Mouse (Mus musculus) limb, embryonic 10.5 days (tissue): ENCODE data around the gene Tpcn2. TPM values are rescaled to one million over a fixed set of nuclear protein-coding genes. Genes with fewer than 3 reads are reported as not detected.

ENCODE experiments used
- DNase-seq: peaks from one replicate; pipeline ENCODE4 v3.0.0-alpha.2; 2017; ENCODE audit warnings: low spot score
- H3K27ac ChIP-seq: fragments of 300-500 bp; sonication (generic); 2 replicates; pipeline ENCODE4 v1.5.1; 2016; ENCODE audit warnings: mild to moderate bottlenecking
- H3K27me3 ChIP-seq: fragments of 300-500 bp; sonication (generic); 2 replicates; pipeline ENCODE4 v1.6.1; 2016; ENCODE audit warnings: low read depth, mild to moderate bottlenecking; ENCODE audit not compliant: poor library complexity, severe bottlenecking
- H3K36me3 ChIP-seq: fragments of 300-500 bp; sonication (generic); 2 replicates; pipeline ENCODE4 v1.6.1; 2016; ENCODE audit warnings: mild to moderate bottlenecking, moderate library complexity
- H3K4me1 ChIP-seq: fragments of 300-500 bp; sonication (generic); 2 replicates; pipeline ENCODE4 v1.6.1; 2016
- H3K4me3 ChIP-seq: fragments of 300-500 bp; sonication (generic); 2 replicates; pipeline ENCODE4 v1.5.1; 2016; ENCODE audit warnings: mild to moderate bottlenecking, moderate library complexity
- H3K9me3 ChIP-seq: fragments of 300-500 bp; sonication (generic); replicated peaks from 2 replicates; pipeline ENCODE4 v1.6.1; 2016; ENCODE audit warnings: mild to moderate bottlenecking
- WGBS: fragments of 180-500 bp; shearing (Covaris S2); methylation state at CpG from one replicate; pipeline ENCODE4 v1.1.7; 2016; 5-methylcytosine and 5-hydroxymethylcytosine counted together
- polyA plus RNA-seq: library from polyadenylated mRNA; unstranded; fragments of >200 nt; fragmentation: Nextera tagmentation; extraction: Ambion mirVana; gene quantifications from 2 replicates; pipeline ENCODE4 v1.2.1, GENCODE M21; 2016

Tpcn2 gene
- polyA plus RNA-seq, 1 experiment from 2014 or later: 7.2 TPM

- no peak for DNase-seq
- H3K27me3 ChIP-seq: no peaks in the 10 kb centered on the region
- H3K9me3 ChIP-seq: no peaks in the 10 kb centered on the region
- H3K4me3 ChIP-seq: no peak overlapping the region
- H3K4me1 ChIP-seq: peaks cover 53% of the 10 kb centered on the region
- WGBS: 41% methylated on average over 4 of the region's 4 CpGs
- H3K36me3 ChIP-seq: no peaks in the 10 kb centered on the region
- H3K27ac ChIP-seq: peak overlapping the region; percentile 84; the same call in 1 of the 2 replicates
Measured at GRCm38 (mm10) chr7:145182388-145182787, 101.4 kb downstream of the Tpcn2 start.

- DNase-seq: peak; percentile 63
- WGBS: 40% methylated on average over 11 of the region's 11 CpGs
Measured at GRCm38 (mm10) chr7:145181376-145182034, 102.3 kb downstream of the Tpcn2 start.

GRCm38 (mm10) chr7:145179691-145180091 is 104.1 kb downstream of the Tpcn2 start:
- 16% methylated on average over 5 of the region's 5 CpGs for WGBS
- DNase-seq: peak; percentile 73
- peaks cover 59% of the 10 kb centered on the region for H3K4me1 ChIP-seq

More at GRCm38 (mm10) chr7:145181376-145182034, 102.3 kb downstream of the Tpcn2 start:
- Histone ChIP-seq H3K27me3 (no peaks in the 10 kb centered on the region), H3K4me3 (no peak overlapping the region), H3K9me3 (no peaks in the 10 kb centered on the region), H3K27ac (peak overlapping the region; percentile 84), H3K4me1 (peaks cover 61% of the 10 kb centered on the region), H3K36me3 (no peaks in the 10 kb centered on the region)

GRCm38 (mm10) chr7:145176750-145177589 is 106.8 kb downstream of the Tpcn2 start:
- H3K36me3 ChIP-seq: no peaks in the 10 kb centered on the region
- WGBS: 70% methylated on average over 15 of the region's 15 CpGs
- peaks cover 64% of the 10 kb centered on the region for H3K4me1 ChIP-seq
- no peak overlapping the region for H3K4me3 ChIP-seq
- 0 out of 2 replicates have a peak, but pooled peaks cover 8% of the 10 kb centered on the region for H3K27me3 ChIP-seq
- H3K27ac ChIP-seq: peak overlapping the region; percentile 77
- DNase-seq: no peak
- no peaks in the 10 kb centered on the region for H3K9me3 ChIP-seq

More at GRCm38 (mm10) chr7:145179691-145180091, 104.1 kb downstream of the Tpcn2 start:
- Histone ChIP-seq H3K27ac (peak overlapping the region; percentile 84), H3K4me3 (no peak overlapping the region), H3K36me3 (no peaks in the 10 kb centered on the region), H3K27me3 (no peaks in the 10 kb centered on the region), H3K9me3 (no peaks in the 10 kb centered on the region)

GRCm38 (mm10) chr7:145173563-145173962 is 110.2 kb downstream of the Tpcn2 start:
- Histone ChIP-seq H3K27me3 (0 out of 2 replicates have a peak, but pooled peaks cover 8% of the 10 kb centered on the region), H3K36me3 (no peaks in the 10 kb centered on the region), H3K9me3 (no peaks in the 10 kb centered on the region), H3K4me3 (no peak overlapping the region), H3K27ac (peak overlapping the region; percentile 76), H3K4me1 (peaks cover 39% of the 10 kb centered on the region)
- DNase-seq: peak; percentile 36
- WGBS: 79% methylated on average over 15 of the region's 15 CpGs

- Histone ChIP-seq H3K27me3 (0 out of 2 replicates have a peak, but pooled peaks cover 12% of the 10 kb centered on the region), H3K9me3 (no peaks in the 10 kb centered on the region), H3K4me3 (no peak overlapping the region), H3K36me3 (no peaks in the 10 kb centered on the region), H3K27ac (peak overlapping the region; percentile 76), H3K4me1 (peaks cover 38% of the 10 kb centered on the region)
- 12% methylated on average over 12 of the region's 12 CpGs for WGBS
- no peak for DNase-seq
Measured at GRCm38 (mm10) chr7:145173116-145173515, 110.7 kb downstream of the Tpcn2 start.

GRCm38 (mm10) chr7:145169703-145170102 is 114.1 kb downstream of the Tpcn2 start:
- DNase-seq: no peak
- no peaks in the 10 kb centered on the region for H3K36me3 ChIP-seq
- 0 out of 2 replicates have a peak, but pooled peaks cover 13% of the 10 kb centered on the region for H3K27me3 ChIP-seq
- H3K4me1 ChIP-seq: peaks cover 27% of the 10 kb centered on the region
- no peaks in the 10 kb centered on the region for H3K9me3 ChIP-seq
- no peak overlapping the region; the same call in 1 of the 2 replicates for H3K27ac ChIP-seq
- H3K4me3 ChIP-seq: no peak overlapping the region
- WGBS: 71% methylated on average over 3 of the region's 3 CpGs

- Histone ChIP-seq H3K27me3 (no peaks in the 10 kb centered on the region; the same call in 1 of the 2 replicates), H3K36me3 (no peaks in the 10 kb centered on the region), H3K9me3 (no peaks in the 10 kb centered on the region), H3K4me3 (no peak overlapping the region), H3K27ac (peak overlapping the region; percentile 69), H3K4me1 (peaks cover 33% of the 10 kb centered on the region)
- peak; percentile 45 for DNase-seq
- 30% methylated on average over 13 of the region's 13 CpGs for WGBS
Measured at GRCm38 (mm10) chr7:145159283-145160240, 124.2 kb downstream of the Tpcn2 start.

GRCm38 (mm10) chr7:145155666-145156065 is 128.1 kb downstream of the Tpcn2 start:
- no peak overlapping the region for H3K4me3 ChIP-seq
- peaks cover 28% of the 10 kb centered on the region for H3K4me1 ChIP-seq
- no peak for DNase-seq
- H3K9me3 ChIP-seq: no peaks in the 10 kb centered on the region
- peak overlapping the region; percentile 34; the same call in 1 of the 2 replicates for H3K27ac ChIP-seq
- WGBS: 84% methylated on average over 4 of the region's 4 CpGs
- H3K27me3 ChIP-seq: no peaks in the 10 kb centered on the region
- H3K36me3 ChIP-seq: no peaks in the 10 kb centered on the region

- 64% methylated on average over 1 of the region's 1 CpGs for WGBS
- Histone ChIP-seq H3K27ac (no peak overlapping the region), H3K4me1 (peaks cover 12% of the 10 kb centered on the region), H3K4me3 (no peak overlapping the region), H3K9me3 (no peaks in the 10 kb centered on the region), H3K36me3 (no peaks in the 10 kb centered on the region), H3K27me3 (no peaks in the 10 kb centered on the region)
- no peak for DNase-seq
Measured at GRCm38 (mm10) chr7:145154066-145154465, 129.7 kb downstream of the Tpcn2 start.

GRCm38 (mm10) chr7:145151845-145152244 is 132.0 kb downstream of the Tpcn2 start:
- Histone ChIP-seq H3K36me3 (no peaks in the 10 kb centered on the region), H3K9me3 (no peaks in the 10 kb centered on the region), H3K27me3 (no peaks in the 10 kb centered on the region), H3K4me1 (peaks cover 6% of the 10 kb centered on the region), H3K27ac (no peak overlapping the region), H3K4me3 (no peak overlapping the region)
- 81% methylated on average over 3 of the region's 3 CpGs for WGBS
- no peak for DNase-seq

GRCm38 (mm10) chr7:145148902-145149301 is 134.9 kb downstream of the Tpcn2 start:
- Histone ChIP-seq H3K36me3 (no peaks in the 10 kb centered on the region), H3K27ac (no peak overlapping the region)
- 92% methylated on average over 4 of the region's 4 CpGs for WGBS

More at GRCm38 (mm10) chr7:145148902-145149301, 134.9 kb downstream of the Tpcn2 start:
- H3K27me3 ChIP-seq: no peaks in the 10 kb centered on the region
- DNase-seq: no peak
- no peak overlapping the region for H3K4me3 ChIP-seq
- no peaks in the 10 kb centered on the region for H3K4me1 ChIP-seq
- no peaks in the 10 kb centered on the region for H3K9me3 ChIP-seq
